Mouse (Mus musculus) lung, embryonic 16.5 days (tissue): ENCODE measurements around the gene Pitpnm1. TPM values are rescaled to one million over a fixed set of nuclear protein-coding genes. Genes with fewer than 3 reads are reported as not detected.
A peak's percentile ranks its signal among the peaks of the same experiment; 100 is the strongest.
"Not testable (repeated sequence)": the region's sequence is repeated elsewhere in the genome, so short reads cannot be mapped to it uniquely, and the experiment has no call there.

Source experiments
- ATAC-seq: fragments of 200-750 bp; cut with Nextera tagmentation; 2 replicates; pipeline ENCODE4 v1.8.0; 2017; ENCODE audit warnings: low read depth, mild to moderate bottlenecking, moderate library complexity
- H3K27ac ChIP-seq: fragments of 300-500 bp; sonication (generic); 2 replicates; pipeline ENCODE4 v1.5.1; 2014; ENCODE audit warnings: mild to moderate bottlenecking, control low read depth, low read length
- H3K27me3 ChIP-seq: fragments of 300-500 bp; sonication (generic); 2 replicates; pipeline ENCODE4 v1.6.1; 2014; ENCODE audit warnings: low read depth, low read length, mixed read lengths; ENCODE audit not compliant: control insufficient read depth, insufficient read depth
- H3K36me3 ChIP-seq: fragments of 300-500 bp; sonication (generic); 2 replicates; pipeline ENCODE4 v1.6.1; 2014; ENCODE audit warnings: low read length; ENCODE audit not compliant: control insufficient read depth, insufficient read depth
- H3K4me1 ChIP-seq: fragments of 300-500 bp; sonication (generic); replicated peaks from 2 replicates; pipeline ENCODE4 v1.6.1; 2014; ENCODE audit warnings: low read length, mixed read lengths; ENCODE audit not compliant: control insufficient read depth, insufficient read depth
- H3K4me2 ChIP-seq: fragments of 300-500 bp; sonication (generic); 2 replicates; pipeline ENCODE4 v1.6.1; 2014; ENCODE audit warnings: low read depth, low read length, control low read depth
- H3K4me3 ChIP-seq: fragments of 300-500 bp; sonication (generic); 2 replicates; pipeline ENCODE4 v1.5.1; 2014; ENCODE audit warnings: mild to moderate bottlenecking, low read length, control low read depth
- H3K9ac ChIP-seq: fragments of 300-500 bp; sonication (generic); 2 replicates; pipeline ENCODE4 v1.6.1; 2014; ENCODE audit warnings: low read length, control low read depth
- H3K9me3 ChIP-seq: fragments of 300-500 bp; sonication (generic); 2 replicates; pipeline ENCODE4 v1.6.1; 2016; ENCODE audit warnings: low read length; ENCODE audit not compliant: control insufficient read depth
- WGBS: fragments of 180-500 bp; shearing (Covaris S2); extraction: QIAGEN DNeasy Blood & Tissue Kit; methylation state at CpG from one replicate; pipeline ENCODE4 v1.1.7; 2014; 5-methylcytosine and 5-hydroxymethylcytosine counted together
- polyA plus RNA-seq: library from polyadenylated mRNA; unstranded; fragments of >200 nt; fragmentation: Nextera tagmentation; extraction: Ambion mirVana; gene quantifications from 2 replicates; pipeline ENCODE4 v1.2.1, GENCODE M21; 2015

Pitpnm1 gene
- polyA plus RNA-seq, 1 experiment from 2014 or later, result 12.6 TPM

GRCm38 (mm10) chr19:4117006-4117405 lies 17.2 kb downstream of the Pitpnm1 start:
- H3K4me2 ChIP-seq, result no peak overlapping the region
- H3K9ac ChIP-seq, result no peak overlapping the region
- H3K27ac ChIP-seq, result no peak overlapping the region
- H3K36me3 ChIP-seq, result peaks cover 21% of the 10 kb centered on the region
- WGBS, result 94% methylated on average over 7 of the region's 7 CpGs
- peaks cover 7% of the 10 kb centered on the region for H3K4me1 ChIP-seq
- H3K4me3 ChIP-seq, result no peak overlapping the region
- no peak for ATAC-seq
- H3K9me3 ChIP-seq, result no peaks in the 10 kb centered on the region
- no peaks in the 10 kb centered on the region for H3K27me3 ChIP-seq

- 90% methylated on average over 2 of the region's 2 CpGs for WGBS
- Histone ChIP-seq H3K4me1 (peaks cover 7% of the 10 kb centered on the region), H3K27me3 (no peaks in the 10 kb centered on the region), H3K36me3 (peaks cover 19% of the 10 kb centered on the region), H3K4me3 (no peak overlapping the region), H3K4me2 (no peak overlapping the region), H3K9me3 (no peaks in the 10 kb centered on the region), H3K27ac (no peak overlapping the region), H3K9ac (no peak overlapping the region)
- ATAC-seq, result no peak
Measured at GRCm38 (mm10) chr19:4118350-4118749, 18.6 kb downstream of the Pitpnm1 start.

GRCm38 (mm10) chr19:4119716-4120487 lies 20.1 kb downstream of the Pitpnm1 start:
- Histone ChIP-seq H3K36me3 (peaks cover 12% of the 10 kb centered on the region), H3K4me1 (peaks cover 7% of the 10 kb centered on the region), H3K27me3 (no peaks in the 10 kb centered on the region), H3K27ac (no peak overlapping the region), H3K9ac (no peak overlapping the region), H3K9me3 (no peaks in the 10 kb centered on the region), H3K4me3 (no peak overlapping the region), H3K4me2 (peak overlapping the region; percentile 63; the same call in 1 of the 2 replicates)
- ATAC-seq, result no peak
- 78% methylated on average over 6 of the region's 6 CpGs for WGBS

DNA sequence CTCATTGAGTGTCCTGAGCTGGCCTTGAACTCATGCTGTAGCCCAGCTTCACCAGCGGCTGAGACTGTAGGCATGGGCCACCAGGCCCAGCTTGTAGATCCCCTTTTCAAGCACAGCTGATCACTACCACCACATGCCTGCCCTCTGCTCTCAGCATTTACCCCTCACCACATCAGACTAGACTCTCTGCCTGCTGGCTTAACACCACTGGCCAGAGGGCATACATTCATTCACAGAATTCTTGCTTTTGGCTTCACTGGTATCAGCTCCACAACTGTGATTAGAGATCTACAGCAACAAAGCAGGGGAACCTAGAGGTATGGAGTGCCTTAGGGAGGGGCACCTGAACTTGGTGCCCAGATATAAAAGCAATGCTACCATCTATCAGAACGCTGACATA lies 20.7 kb downstream of the Pitpnm1 start:
- ATAC-seq, result no peak
- no peak overlapping the region for H3K27ac ChIP-seq
- 91% methylated on average over 2 of the region's 2 CpGs for WGBS
- peaks cover 7% of the 10 kb centered on the region for H3K4me1 ChIP-seq
- no peak overlapping the region for H3K9ac ChIP-seq
- no peaks in the 10 kb centered on the region for H3K27me3 ChIP-seq
- H3K4me3 ChIP-seq, result peak overlapping the region; percentile 53
- peaks cover 9% of the 10 kb centered on the region for H3K36me3 ChIP-seq
- H3K4me2 ChIP-seq, result peak overlapping the region; percentile 63
- no peaks in the 10 kb centered on the region for H3K9me3 ChIP-seq

GRCm38 (mm10) chr19:4121097-4121805 lies 21.5 kb downstream of the Pitpnm1 start:
- H3K27me3 ChIP-seq, result no peaks in the 10 kb centered on the region
- peak overlapping the region; percentile 71 for H3K9ac ChIP-seq
- peaks cover 6% of the 10 kb centered on the region; the same call in 1 of the 2 replicates for H3K36me3 ChIP-seq
- H3K4me3 ChIP-seq, result peak overlapping the region; percentile 53
- ATAC-seq, result peak; percentile 85
- peak overlapping the region; percentile 50 for H3K27ac ChIP-seq
- 2% methylated on average over 38 of the region's 38 CpGs for WGBS
- H3K4me1 ChIP-seq, result peaks cover 7% of the 10 kb centered on the region
- no peaks in the 10 kb centered on the region for H3K9me3 ChIP-seq
- H3K4me2 ChIP-seq, result peak overlapping the region; percentile 63

DNA sequence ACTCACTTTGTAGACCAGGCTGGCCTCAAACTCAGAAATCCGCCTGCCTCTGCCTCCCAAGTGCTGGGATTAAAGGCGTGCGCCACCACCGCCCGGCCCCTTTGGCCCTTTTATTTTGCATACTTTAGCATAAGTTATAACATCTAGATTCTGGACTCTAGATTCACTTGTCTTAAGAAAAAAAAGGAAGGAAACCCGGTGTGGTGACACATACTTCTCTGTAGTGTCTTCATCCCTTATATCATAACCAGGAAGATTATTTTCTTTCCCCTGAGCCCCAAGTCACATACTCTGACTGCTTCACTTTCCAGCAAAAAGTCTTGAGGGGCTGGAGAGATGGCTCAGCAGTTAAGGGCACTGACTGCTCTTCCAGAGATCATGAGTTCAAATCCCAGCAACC lies 22.1 kb downstream of the Pitpnm1 start:
- H3K4me2 ChIP-seq, result 0 out of 2 replicates have a peak overlapping the region, but pooled peaks have one; percentile 15
- H3K27me3 ChIP-seq, H3K4me3 ChIP-seq, H3K27ac ChIP-seq, H3K9ac ChIP-seq, H3K9me3 ChIP-seq, ATAC-seq, H3K36me3 ChIP-seq: not testable (repeated sequence)
- 60% methylated on average over 6 of the region's 6 CpGs for WGBS
- peaks cover 12% of the 10 kb centered on the region for H3K4me1 ChIP-seq

DNA sequence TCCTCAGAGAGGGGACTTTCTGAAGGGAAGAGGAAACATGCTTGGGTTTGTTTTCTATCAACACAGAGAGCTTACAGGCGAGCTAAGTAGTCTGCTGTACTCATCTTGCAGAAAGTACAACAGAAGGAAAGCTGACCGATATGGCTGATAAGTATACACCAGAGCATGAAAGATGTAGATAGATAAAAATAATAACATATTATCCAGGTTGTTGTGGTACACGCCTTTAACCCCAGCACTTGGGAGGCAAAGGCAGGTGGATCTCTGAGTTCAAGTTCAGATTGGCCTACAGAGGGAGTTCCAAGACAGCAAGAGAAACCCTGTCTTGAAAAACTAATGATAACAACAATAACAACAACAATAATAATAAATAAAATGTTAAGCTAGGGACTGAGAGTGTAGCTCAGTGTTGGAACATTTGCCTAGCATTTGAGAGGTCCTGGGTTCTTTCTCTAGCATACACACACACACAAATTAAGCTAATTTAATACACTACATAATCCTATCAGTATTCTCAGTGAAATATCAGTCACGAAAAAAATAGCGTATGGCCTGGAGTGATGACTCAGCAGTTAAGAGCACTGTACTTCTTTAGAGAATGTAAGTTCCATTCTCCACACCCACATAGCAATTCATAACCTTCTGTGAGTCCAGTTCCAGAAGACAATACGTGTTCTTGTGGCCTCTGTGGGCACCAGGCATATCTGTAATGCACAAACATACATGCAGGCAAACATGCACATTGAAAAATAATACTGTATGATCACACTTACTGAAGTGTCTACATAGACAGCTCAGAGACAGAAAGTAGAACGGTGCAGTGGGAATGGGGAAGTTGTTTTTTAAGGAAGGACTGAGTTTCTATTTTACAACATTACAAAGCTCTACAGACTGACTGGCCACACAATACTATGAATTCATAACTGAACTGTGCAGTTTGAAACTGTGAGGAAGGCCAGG lies 22.9 kb downstream of the Pitpnm1 start:
- ATAC-seq, result no peak
- 77% methylated on average over 7 of the region's 7 CpGs for WGBS

GRCm38 (mm10) chr19:4124432-4124831 lies 24.6 kb downstream of the Pitpnm1 start:
- H3K9me3 ChIP-seq, result no peaks in the 10 kb centered on the region
- H3K36me3 ChIP-seq, result peaks cover 7% of the 10 kb centered on the region
- WGBS, result 57% methylated on average over 4 of the region's 4 CpGs
- no peak overlapping the region for H3K27ac ChIP-seq
- no peak overlapping the region for H3K4me2 ChIP-seq
- peaks cover 15% of the 10 kb centered on the region for H3K4me1 ChIP-seq
- no peak overlapping the region for H3K4me3 ChIP-seq
- no peak overlapping the region for H3K9ac ChIP-seq
- no peaks in the 10 kb centered on the region for H3K27me3 ChIP-seq
- no peak for ATAC-seq

More for the DNA sequence above, 22.9 kb downstream of the Pitpnm1 start:
- H3K27me3 ChIP-seq, result no peaks in the 10 kb centered on the region
- H3K27ac ChIP-seq, result no peak overlapping the region
- H3K9me3 ChIP-seq, result no peaks in the 10 kb centered on the region
- no peak overlapping the region for H3K4me3 ChIP-seq
- peaks cover 15% of the 10 kb centered on the region for H3K4me1 ChIP-seq
- peaks cover 4% of the 10 kb centered on the region; the same call in 1 of the 2 replicates for H3K36me3 ChIP-seq
- H3K4me2 ChIP-seq, result no peak overlapping the region
- no peak overlapping the region for H3K9ac ChIP-seq
